Mouse (Mus musculus): ENCODE measurements around the gene Actb.

Gene Actb

DNA sequence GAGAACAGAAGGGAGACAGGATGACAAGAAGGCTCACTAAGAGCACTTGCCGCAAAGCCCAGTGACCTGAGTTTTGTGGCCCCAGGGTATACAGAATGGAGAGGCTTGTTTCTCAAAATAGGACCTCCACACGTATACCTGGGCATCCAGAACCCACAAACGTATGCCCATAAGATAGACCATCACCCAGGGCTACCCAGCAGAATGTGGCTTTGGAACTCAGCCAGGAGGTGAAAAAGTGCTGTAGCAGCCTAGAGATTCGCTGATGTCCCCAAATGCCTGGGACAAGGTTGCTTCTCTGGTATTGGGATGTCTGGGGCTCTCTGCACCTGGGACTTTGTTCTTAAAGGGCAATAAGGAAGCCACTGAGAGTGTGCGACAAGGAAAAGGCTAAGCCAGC lies 15.7 kb upstream of the Actb start:
- DNase-seq (ENCODE audit: low spot score in 2 of 2): no peak

DNA sequence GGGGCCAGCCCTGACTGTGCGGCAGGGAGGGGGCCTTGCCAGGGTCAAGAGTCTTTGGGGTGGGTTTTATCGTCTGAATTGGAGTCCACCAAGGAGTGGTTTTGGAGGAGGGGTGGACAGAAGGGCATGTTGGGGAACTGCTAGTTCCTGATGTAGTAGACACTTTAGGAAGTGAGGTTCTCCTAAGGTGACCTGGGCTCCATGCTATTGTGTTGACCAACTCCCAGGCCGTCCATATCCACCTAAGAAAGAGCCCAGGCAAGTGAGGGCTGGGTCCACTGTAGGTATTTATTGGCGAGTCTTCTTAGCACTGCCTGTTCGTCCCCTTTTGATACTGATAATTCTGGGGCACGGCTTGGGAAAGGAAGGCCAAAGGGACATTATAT lies 14.5 kb upstream of the Actb start:
- DNase-seq (ENCODE audit: low spot score in 2 of 2): no peak

DNA sequence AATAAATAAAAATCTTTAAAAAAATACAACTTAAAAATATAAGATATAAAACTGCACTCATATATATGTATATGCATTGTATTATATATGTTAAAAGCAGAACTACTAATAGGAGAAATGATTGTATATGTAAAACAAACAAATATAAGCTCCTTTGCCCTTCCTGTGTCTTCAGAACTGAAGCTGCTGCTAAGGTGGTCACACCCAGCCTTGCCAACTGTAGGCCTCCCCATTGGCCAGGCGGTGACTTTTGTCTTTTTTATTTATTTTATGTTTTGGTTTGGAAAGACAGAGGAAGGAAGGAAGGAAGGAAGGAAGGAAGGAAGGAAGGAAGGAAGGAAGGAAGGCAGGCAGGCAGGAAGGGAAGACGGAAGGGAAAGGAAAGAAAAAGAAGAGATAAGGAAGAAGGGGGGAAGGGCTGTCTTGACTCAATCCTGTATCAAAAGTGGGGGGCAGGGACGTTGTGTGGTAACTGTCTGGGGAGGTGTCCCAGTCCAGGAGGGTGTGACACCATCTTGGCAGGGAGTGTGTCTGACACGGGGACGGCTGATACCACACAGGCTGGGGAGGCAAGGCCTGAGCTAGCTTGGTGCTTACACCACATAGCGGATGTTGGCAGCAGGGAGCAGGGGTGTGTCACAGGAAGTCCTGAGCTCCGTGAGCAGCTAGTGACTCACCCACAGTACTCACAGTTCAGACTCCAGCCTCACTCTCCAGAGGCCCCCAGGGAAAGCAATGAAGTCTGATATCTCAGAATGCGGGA lies 13.9 kb upstream of the Actb start:
- DNase-seq (ENCODE audit: low spot score in 2 of 2): peak; percentile 92 to 94

DNA sequence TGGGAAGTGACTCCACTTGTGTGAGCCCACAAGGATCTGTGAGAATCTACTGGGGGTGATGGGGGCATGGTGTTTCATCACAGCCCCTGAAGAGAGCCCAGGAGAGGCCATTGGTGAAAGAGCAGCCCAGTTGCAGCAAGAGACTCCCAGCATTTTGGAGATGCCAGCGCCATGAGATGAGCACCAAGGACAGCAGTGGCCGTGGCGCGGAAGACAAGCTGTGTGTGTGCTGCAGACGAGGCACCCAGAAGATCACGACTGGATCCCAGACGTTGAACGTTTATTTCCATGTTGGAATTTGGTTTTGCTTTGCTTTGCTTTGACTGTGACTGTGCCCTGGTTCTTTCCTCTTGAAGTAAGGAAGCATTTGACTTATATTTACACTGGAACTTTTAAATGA lies 10.8 kb upstream of the Actb start:
- DNase-seq (ENCODE audit: low spot score in 2 of 2): no peak

DNA sequence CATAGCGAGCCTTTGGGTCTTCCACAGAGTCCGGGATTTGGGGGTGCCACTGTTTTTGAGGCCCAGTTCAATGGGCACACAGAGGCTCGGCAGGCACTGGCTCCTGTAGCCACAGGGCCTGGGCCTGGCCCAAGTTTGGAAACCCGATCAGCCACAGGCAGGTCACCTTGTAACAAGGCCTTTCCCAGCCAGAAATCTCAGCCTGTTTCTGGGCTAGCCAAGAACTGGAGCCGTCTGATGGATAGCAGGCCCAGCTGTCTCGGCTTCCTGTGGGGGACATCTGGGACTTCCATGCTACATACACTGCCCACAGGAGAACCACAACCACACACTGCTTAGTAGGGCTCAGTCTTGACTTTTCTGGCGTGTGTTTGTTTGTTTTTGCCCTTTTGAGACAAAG lies 10.0 kb upstream of the Actb start:
- no peak for DNase-seq (ENCODE audit: low spot score in 2 of 2)

DNA sequence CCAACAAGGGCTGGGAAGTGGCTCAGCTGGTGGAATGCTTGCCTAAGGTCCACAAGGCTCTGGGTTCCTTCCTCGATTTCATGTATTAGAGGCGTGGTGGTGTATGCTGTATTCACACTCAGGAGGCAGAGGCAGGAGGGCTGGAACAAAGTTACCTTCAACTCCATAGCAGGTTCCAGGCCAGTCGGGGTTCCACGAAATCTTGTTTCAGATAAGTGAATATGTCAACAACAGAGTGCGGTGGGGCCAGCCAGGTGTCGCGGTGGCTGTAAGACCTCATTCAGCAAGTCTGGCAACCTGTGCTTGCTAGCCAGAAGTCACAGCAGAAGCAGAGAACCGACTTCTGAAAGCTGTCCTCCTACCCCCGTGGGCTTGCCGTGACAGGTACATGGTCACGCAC lies 8.7 kb upstream of the Actb start:
- no peak for DNase-seq (ENCODE audit: low spot score in 2 of 2)

DNA sequence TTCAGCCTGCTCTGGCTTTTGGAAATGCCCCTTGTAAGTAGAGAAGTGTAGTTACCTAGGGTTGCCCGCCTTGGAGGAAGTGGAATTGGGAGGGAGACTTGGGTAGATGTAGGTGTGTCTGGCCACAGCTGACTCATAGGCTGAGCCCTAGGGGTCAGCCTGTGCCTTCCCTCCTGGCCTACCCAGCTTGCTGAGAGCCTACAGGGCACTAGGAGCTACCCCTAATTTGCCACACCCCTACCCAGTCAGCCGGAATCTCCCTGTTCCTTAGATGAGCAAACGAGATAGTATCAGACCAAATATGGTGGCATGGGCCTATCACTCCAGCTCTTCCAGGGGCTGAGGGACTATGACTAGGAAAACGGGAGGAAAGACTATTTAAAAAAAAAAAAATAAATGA lies 6.2 kb upstream of the Actb start:
- peak in 1 of 2 experiments; percentile 32 for DNase-seq (ENCODE audit: low spot score in 2 of 2)

DNA sequence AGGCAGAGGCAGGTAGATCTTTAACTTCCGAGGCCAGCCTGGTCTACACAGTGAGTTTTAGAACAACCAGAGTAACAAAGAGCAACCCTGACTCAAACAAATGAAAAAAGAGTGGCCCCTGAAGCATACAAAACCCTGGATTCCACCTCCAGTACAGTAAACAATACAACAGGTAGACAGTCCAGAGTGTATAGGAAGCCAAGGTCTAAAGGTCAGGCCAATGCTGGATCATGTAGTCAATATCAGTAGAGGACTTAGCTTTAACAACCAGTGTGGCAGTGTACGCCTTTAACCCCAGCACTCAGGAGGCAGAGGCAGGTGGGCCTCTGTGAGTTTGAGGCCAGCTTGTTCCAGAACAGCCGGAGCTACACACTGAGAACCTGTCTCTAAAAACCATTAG lies 5.8 kb upstream of the Actb start:
- no peak for DNase-seq (ENCODE audit: low spot score in 2 of 2)

DNA sequence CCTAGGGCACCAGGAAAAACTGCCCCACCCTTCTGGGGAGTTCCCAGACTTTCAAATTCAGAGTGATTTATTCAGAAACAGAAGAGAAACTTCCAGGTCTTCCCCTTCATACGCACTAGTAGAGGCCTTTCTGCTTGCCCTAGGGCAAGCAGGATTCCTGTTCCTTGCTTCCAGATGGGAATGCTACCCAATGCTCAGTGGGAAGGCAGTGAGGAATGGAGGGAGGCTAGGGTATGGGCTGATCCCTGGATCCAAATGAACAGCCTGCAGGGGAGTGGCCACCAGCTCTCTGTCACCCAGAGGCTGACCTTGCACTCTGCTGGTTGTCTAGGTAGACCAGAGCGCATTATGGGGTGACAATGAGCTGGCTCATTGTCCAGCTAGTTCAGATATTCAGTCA lies 5.1 kb upstream of the Actb start:
- no peak for DNase-seq (ENCODE audit: low spot score in 2 of 2)

DNA sequence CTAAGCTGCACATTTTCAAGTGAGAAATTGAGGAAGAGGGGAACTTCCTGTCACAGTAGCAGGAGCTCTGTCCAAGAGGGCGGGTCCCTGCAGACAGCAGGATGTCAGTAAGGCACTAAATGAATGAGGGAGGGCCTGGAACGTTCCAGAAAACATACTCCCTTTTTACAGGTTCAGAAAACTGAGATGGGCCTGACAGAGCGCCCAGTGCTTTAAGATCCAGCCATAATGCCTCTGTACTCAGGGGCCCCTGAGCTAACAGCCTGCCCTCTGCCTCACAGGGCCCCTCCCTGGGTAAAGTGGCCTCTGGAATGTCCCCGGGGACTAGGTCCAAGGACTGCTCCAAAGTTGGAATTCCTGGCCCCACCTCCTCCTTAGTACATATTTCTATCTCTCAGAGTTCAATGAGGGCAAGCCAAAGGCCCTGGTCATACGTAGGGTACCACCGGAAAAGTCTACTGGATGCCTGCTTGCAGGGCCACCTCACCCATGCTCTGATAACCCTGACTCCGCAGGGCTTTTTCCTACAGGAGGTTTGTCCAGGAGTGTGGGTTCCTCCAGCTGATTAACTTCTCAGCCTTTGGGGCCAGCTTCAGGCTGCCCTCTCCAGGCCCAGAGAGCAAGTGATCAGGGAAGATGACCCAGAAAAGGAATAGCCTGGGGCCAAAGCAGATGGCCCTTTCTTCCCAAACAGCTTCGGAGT lies 3.2 kb upstream of the Actb start:
- peak; percentile 67 to 74 for DNase-seq (ENCODE audit: low spot score in 2 of 2)

DNA sequence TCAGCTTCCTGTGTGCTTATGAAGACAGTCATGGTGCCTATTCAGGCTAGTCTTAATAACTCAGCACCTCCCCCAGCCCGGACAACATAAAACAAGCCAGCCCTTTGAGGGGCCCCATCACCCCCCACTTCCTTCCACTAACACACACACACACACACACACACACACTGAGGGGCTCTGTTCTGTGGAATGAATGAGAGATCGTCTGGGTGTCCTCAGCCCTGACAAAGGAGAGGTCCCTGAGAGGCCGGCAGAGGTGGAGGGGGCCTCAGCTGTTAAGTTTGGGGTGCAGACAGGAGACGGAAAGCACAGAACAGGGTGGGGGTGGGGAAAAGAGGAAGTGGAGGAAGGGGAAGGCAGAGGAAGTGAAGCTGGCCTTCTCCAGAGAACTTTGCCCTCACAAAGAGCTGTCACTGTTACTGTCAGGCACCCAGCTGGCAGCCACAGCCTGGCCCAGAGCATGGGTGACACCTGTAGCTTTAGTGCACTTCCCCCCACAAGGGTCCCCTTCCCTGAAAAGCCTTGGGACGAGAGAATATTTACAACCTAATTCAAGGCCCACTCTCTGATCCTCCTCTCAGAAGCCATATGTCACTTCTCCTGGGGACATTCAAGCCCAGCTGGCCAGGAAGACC lies 2.5 kb upstream of the Actb start:
- peak; percentile 78 to 79 for DNase-seq (ENCODE audit: low spot score in 2 of 2)

DNA sequence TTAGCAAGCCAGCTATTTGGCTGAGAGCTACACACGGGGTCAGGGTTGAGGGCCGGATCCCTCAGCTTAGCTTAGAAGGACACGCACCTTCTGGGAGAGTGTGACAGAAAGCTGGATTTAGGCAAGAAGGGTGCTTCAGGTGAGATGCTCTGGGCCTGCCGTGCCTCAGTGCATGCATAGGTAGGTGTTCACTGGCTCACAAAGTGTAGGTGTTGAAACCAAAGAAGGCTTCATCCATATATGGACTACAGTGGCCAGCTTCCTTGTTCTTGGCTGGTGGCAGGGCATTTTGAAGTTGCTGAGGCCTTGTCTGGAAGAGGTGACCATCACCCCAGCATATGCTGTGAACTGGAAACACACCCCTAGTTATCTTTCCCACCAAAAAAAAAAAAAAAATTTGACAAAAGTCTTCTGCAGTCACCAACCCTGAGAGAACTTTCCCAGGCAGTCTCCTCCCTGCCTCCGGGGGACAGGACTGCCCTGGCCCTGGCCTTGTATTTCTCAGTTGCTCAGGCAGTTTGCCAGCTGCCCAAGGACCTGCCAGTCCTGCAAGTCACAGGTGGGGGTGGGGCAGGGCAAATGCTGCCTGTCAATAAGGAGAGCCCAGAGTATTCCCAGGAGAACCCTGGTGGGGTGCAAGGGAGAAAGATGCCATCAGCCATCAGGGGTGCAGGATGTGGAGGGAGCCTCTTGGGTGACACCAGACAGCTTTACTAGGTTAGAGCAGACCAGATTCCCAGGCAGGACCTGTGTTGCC lies 1.4 kb upstream of the Actb start:
- DNase-seq (ENCODE audit: low spot score in 2 of 2): peak; percentile 59 to 75

DNA sequence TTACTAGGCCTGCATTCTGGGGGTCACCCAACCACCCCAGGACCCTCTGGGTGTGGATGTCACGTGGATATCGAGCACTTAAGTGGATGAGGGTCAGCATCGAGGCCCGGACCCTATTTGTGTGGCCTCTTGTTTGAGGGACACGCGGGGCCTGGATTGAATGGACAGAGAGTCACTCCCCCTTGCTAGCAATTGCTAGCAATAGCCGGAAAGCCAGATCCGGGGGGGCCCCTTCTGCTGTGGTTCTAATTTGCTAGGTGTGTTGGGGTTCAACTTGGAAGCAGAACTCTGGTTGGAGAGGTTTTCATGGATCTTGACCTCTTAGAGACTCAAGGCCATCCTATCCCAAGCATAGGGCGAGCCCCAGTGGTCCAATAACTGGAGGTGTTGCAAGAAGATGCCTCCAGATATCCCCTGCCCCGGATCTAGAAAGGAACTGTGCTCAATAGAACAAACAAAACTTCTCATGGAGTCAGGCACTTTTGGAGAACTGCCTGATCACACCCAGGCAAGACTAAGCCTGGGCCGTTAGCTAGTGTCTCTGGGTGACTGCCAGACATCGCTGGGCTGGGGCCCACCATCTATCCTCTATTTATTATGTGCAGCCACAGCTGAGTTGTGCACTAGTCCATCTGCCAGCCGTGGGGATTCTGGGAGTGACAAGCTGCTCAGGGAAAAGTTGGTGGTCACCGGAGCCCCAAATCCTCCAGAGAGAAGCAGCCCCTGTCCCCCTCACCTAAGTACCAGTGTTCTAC lies 671 bp upstream of the Actb start:
- DNase-seq (ENCODE audit: low spot score in 2 of 2): peak in 1 of 2 experiments; percentile 53

DNA sequence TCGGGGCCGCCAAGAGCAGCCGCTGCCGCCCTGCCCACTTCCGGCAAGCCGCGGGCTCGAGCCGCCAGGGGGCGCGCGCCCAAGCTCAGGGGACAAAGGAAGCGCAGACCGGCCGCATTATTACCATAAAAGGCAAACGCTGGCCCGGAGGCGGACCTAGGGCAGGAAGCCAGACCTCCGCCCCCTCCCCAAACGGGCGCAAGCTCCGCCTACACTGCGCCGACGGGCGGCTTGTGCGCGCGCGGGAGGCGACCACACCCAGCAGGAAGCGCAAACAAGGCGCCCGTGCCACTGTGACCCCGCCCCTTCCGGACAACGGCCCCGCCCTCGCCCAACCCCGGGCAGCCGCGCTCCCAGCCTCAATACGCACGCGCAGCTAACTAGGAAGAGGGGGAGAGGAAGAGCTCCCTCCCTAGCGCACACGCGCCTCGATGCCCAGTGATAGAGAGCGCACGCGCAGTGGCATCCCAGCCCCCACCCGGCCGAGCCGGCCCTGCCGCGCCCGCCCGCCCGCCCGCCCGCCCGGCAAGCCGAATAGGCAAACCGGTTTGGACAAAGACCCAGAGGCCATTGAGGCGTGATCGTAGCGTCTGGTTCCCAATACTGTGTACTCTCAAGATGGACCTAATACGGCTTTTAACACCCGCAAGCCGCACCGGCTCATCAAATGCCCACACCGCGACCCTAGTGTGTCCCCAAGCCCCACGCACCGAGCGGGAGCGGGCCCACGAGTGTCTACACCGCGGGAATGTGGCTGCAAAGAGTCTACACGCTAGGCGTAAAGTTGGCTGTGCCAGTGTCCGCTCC lies 626 bp downstream of the Actb start:
- peak; percentile 98 to 99 for DNase-seq (ENCODE audit: low spot score in 2 of 2)

DNA sequence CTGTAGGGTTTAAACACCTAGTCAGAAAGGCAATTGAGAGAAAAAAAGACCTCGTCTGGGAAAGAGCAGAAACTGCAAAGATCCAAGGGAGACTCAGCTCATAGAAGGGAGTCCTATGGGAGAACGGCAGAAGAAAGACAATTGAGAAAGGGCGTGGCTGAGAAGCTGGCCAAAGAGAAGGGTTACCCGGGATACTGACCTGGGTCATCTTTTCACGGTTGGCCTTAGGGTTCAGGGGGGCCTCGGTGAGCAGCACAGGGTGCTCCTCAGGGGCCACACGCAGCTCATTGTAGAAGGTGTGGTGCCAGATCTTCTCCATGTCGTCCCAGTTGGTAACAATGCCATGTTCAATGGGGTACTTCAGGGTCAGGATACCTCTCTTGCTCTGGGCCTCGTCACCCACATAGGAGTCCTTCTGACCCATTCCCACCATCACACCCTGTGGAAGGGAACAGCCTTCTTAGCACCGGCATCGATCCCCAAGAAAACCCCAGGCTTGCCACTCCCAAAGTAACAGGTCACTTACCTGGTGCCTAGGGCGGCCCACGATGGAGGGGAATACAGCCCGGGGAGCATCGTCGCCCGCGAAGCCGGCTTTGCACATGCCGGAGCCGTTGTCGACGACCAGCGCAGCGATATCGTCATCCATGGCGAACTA lies 1.4 kb downstream of the Actb start:
- DNase-seq (ENCODE audit: low spot score in 2 of 2): no peak

DNA sequence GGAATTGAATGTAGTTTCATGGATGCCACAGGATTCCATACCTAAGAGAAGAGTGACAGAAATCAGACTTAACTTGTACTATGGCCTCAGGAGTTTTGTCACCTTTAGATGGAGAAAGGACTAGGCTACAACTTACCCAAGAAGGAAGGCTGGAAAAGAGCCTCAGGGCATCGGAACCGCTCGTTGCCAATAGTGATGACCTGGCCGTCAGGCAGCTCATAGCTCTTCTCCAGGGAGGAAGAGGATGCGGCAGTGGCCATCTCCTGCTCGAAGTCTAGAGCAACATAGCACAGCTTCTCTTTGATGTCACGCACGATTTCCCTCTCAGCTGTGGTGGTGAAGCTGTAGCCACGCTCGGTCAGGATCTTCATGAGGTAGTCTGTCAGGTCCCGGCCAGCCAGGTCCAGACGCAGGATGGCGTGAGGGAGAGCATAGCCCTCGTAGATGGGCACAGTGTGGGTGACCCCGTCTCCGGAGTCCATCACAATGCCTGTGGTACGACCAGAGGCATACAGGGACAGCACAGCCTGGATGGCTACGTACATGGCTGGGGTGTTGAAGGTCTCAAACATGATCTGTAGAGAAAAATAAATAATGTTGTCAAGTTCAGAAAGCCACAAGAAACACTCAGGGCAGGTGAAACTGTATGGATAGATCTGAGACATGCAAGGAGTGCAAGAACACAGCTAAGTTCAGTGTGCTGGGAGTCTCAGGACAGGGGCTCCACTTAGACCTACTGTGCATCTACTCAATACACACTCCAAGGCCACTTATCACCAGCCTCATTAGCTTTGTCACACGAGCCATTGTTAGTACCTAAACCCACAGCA lies 2.1 kb downstream of the Actb start:
- no peak for DNase-seq (ENCODE audit: low spot score in 2 of 2)

DNA sequence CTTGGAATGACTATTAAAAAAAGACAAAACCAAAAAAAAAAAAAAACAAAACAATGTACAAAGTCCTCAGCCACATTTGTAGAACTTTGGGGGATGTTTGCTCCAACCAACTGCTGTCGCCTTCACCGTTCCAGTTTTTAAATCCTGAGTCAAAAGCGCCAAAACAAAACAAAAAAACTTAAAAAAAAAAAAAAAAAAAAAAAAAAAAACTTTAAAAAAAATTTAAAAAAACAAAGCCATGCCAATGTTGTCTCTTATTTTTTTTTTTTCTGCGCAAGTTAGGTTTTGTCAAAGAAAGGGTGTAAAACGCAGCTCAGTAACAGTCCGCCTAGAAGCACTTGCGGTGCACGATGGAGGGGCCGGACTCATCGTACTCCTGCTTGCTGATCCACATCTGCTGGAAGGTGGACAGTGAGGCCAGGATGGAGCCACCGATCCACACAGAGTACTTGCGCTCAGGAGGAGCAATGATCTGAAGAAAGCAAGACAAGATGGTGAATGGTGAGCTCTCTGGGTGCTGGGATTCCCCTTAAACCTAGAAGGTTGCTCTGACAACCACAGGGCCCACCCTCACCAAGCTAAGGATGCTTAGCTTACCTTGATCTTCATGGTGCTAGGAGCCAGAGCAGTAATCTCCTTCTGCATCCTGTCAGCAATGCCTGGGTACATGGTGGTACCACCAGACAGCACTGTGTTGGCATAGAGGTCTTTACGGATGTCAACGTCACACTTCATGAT lies 2.9 kb downstream of the Actb start:
- DNase-seq (ENCODE audit: low spot score in 2 of 2): no peak

DNA sequence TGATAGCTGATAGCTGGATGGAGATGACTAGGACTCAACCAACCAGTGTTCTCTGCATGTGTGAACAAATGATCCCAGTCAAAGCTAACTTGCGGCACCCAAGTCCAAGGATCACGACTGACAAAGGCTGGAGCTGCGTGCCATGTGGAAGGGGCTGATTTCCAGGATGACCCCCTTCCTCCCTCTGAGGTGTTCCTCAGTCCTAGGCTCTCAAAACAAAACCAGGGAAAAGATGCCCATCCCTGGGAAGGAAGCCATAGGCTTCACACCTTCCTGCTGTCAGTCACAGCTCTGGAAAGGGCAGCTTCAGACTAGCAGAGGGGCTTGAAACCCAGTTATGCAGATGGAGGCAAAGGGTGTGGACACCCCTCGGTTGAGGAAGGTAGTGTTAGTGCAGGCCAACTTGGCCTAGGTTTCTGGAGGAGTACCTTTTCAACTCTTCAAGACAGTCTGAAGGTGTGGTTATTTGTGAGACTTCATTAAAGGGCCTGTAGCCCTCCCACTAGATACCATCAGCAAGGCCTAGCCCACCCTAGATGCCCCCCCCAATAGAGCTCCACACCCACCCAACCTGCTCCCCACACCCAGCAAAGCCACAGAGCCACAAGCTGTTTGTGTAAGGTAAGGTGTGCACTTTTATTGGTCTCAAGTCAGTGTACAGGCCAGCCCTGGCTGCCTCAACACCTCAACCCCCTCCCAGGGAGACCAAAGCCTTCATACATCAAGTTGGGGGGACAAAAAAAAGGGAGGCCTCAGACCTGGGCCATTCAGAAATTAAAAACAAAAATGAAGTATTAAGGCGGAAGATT lies 3.8 kb downstream of the Actb start:
- no peak for DNase-seq (ENCODE audit: low spot score in 2 of 2)
